Mouse (Mus musculus): Measurements from ENCODE around the gene Saysd1.
"Not testable (repeated sequence)": the region's sequence is repeated elsewhere in the genome, so short reads cannot be mapped to it uniquely, and the experiment has no call there.

Saysd1 gene

GRCm38 (mm10) chr14:20039795-20040194 is 98.5 kb downstream of the Saysd1 start:
- DNase-seq (ENCODE audit: low spot score in 2 of 2) = no peak

- DNase-seq (ENCODE audit: low spot score in 2 of 2) = no peak
Observed at GRCm38 (mm10) chr14:20032738-20033116, 105.6 kb downstream of the Saysd1 start.

- DNase-seq (ENCODE audit: low spot score in 2 of 2) = no peak
Observed at GRCm38 (mm10) chr14:20032016-20032737, 106.2 kb downstream of the Saysd1 start.

GRCm38 (mm10) chr14:20029606-20030005 is 108.7 kb downstream of the Saysd1 start:
- DNase-seq (ENCODE audit: low spot score in 2 of 2) = no peak

- not testable (repeated sequence) for DNase-seq (ENCODE audit: low spot score in 2 of 2)
Observed at GRCm38 (mm10) chr14:20027475-20027874, 110.9 kb downstream of the Saysd1 start.

All from right cerebral cortex, postnatal 10 days (tissue).